Mouse (Mus musculus) colon, adult 2 months (tissue): Measurements from ENCODE around the gene Ctsl. TPM values are rescaled to one million over a fixed set of nuclear protein-coding genes. Genes with fewer than 3 reads are reported as not detected.

Experiments
- polyA plus RNA-seq: library from polyadenylated mRNA; depleted of rRNA; stranded (reverse); fragments of >200 nt; gene quantifications from 2 replicates; pipeline ENCODE4 v1.2.3, GENCODE M21; 2012; rRNA removed

Gene Ctsl
- polyA plus RNA-seq, result 47.0 and 67.9 TPM in 2 replicates

GRCm38 (mm10) chr13:64370173-64370940 lies at the start of gene Ctsl:
Gene Ctsl (minus strand): TSS chr13:64370890.

GRCm38 (mm10) chr13:64312024-64312915 lies 58.4 kb downstream of the Ctsl start, which contains the start of gene Aaed1:
Gene Aaed1 (minus strand): TSS chr13:64312710.

Other genes with a start within 250 kb of the Ctsl start
- 3.2 and 6.4 TPM in 2 replicates for gene Slc35d2, start 241.5 kb downstream of the Ctsl start, polyA plus RNA-seq
- 4.5 and 4.7 TPM in 2 replicates for gene Zfp367, start 217.7 kb downstream of the Ctsl start, polyA plus RNA-seq
- gene Habp4, start 209.1 kb downstream of the Ctsl start, polyA plus RNA-seq, result 11.8 and 15.3 TPM in 2 replicates
- 2.4 and 3.4 TPM in 2 replicates for gene Cdc14b, start 95.6 kb downstream of the Ctsl start, polyA plus RNA-seq
- gene Aaed1, start 58.2 kb downstream of the Ctsl start, polyA plus RNA-seq, result 10.8 and 13.6 TPM in 2 replicates
- 14.3 and 17.6 TPM in 2 replicates for gene Cdk20, start 61.4 kb upstream of the Ctsl start, polyA plus RNA-seq
- gene Fam240b, start 126.9 kb upstream of the Ctsl start, polyA plus RNA-seq, result not detected in 2 replicates